Mouse (Mus musculus): Measurements from ENCODE around the gene Cd300e.
A peak's percentile ranks its signal among the peaks of the same experiment; 100 is the strongest.
"Not testable (repeated sequence)": the region's sequence is repeated elsewhere in the genome, so short reads cannot be mapped to it uniquely, and the experiment has no call there.

Gene Cd300e

GRCm38 (mm10) chr11:115082196-115082595, 20.2 kb upstream of the Cd300e start:
- no peak for DNase-seq (ENCODE audit: low spot score)

GRCm38 (mm10) chr11:115081373-115081772, 19.4 kb upstream of the Cd300e start:
- no peak for DNase-seq (ENCODE audit: low spot score)

GRCm38 (mm10) chr11:115080886-115081285, 18.9 kb upstream of the Cd300e start:
- peak; percentile 36 for DNase-seq (ENCODE audit: low spot score)

- no peak for DNase-seq (ENCODE audit: low spot score)
These were observed 16.7 kb upstream of the Cd300e start for GRCm38 (mm10) chr11:115078680-115079079.

GRCm38 (mm10) chr11:115077436-115077835, 15.5 kb upstream of the Cd300e start:
- no peak for DNase-seq (ENCODE audit: low spot score)

GRCm38 (mm10) chr11:115075859-115076258, 13.9 kb upstream of the Cd300e start:
- no peak for DNase-seq (ENCODE audit: low spot score)

GRCm38 (mm10) chr11:115075407-115075806, 13.4 kb upstream of the Cd300e start:
- no peak for DNase-seq (ENCODE audit: low spot score)

GRCm38 (mm10) chr11:115073002-115073401, 11.0 kb upstream of the Cd300e start:
- no peak for DNase-seq (ENCODE audit: low spot score)

- no peak for DNase-seq (ENCODE audit: low spot score)
These were observed 9.8 kb upstream of the Cd300e start for GRCm38 (mm10) chr11:115071631-115072294.

- DNase-seq (ENCODE audit: low spot score) = no peak
These were observed 9.1 kb upstream of the Cd300e start for GRCm38 (mm10) chr11:115071015-115071551.

- DNase-seq (ENCODE audit: low spot score) = no peak
These were observed 4.8 kb upstream of the Cd300e start for GRCm38 (mm10) chr11:115066768-115067167.

- DNase-seq (ENCODE audit: low spot score) = no peak
These were observed 2.2 kb downstream of the Cd300e start for GRCm38 (mm10) chr11:115059797-115060196.

- DNase-seq (ENCODE audit: low spot score) = no peak
These were observed 3.3 kb downstream of the Cd300e start for GRCm38 (mm10) chr11:115058701-115059100.

- DNase-seq (ENCODE audit: low spot score) = no peak
These were observed 7.4 kb downstream of the Cd300e start for GRCm38 (mm10) chr11:115054537-115054936.

GRCm38 (mm10) chr11:115052991-115053390, 9.0 kb downstream of the Cd300e start:
- no peak for DNase-seq (ENCODE audit: low spot score)

- peak; percentile 44 for DNase-seq (ENCODE audit: low spot score)
These were observed 9.8 kb downstream of the Cd300e start for GRCm38 (mm10) chr11:115052206-115052605.

GRCm38 (mm10) chr11:115049282-115049895, 12.6 kb downstream of the Cd300e start:
- DNase-seq (ENCODE audit: low spot score) = no peak

- no peak for DNase-seq (ENCODE audit: low spot score)
These were observed 13.7 kb downstream of the Cd300e start, which contains the start of gene Cd300ld3 for GRCm38 (mm10) chr11:115048259-115048658. Cd300ld3 (minus strand) TSS chr11:115048409.

GRCm38 (mm10) chr11:115037669-115038068, 24.3 kb downstream of the Cd300e start, which contains the start of gene Cd300ld5:
Cd300ld5 (minus strand) TSS chr11:115037769.
- DNase-seq (ENCODE audit: low spot score) = not testable (repeated sequence)

- not testable (repeated sequence) for DNase-seq (ENCODE audit: low spot score)
These were observed 35.1 kb downstream of the Cd300e start, which contains the start of gene Cd300ld4 for GRCm38 (mm10) chr11:115026912-115027311. Cd300ld4 (minus strand) TSS chr11:115027012.

- DNase-seq (ENCODE audit: low spot score) = not testable (repeated sequence)
These were observed 45.9 kb downstream of the Cd300e start, which contains the start of gene Cd300ld2 for GRCm38 (mm10) chr11:115016093-115016492. Cd300ld2 (minus strand) TSS chr11:115016193.

- no peak for DNase-seq (ENCODE audit: low spot score)
These were observed 57.9 kb downstream of the Cd300e start for GRCm38 (mm10) chr11:115004070-115004469.
